Mouse (Mus musculus) layer of hippocampus, postnatal 25 days (tissue): ENCODE measurements around the gene Krt36. TPM values are rescaled to one million over a fixed set of nuclear protein-coding genes. Genes with fewer than 3 reads are reported as not detected.

Source experiments
- DNase-seq, 2 experiments: peaks; one replicate each; pipeline ENCODE4 v3.0.0; 2022; ENCODE audit warnings: mixed read lengths in 2 of 2, low spot score in 1 of 2; ENCODE audit errors: extremely low spot score in 1 of 2
- total RNA-seq, 2 experiments: library from RNA; stranded (reverse); gene quantifications; 2 replicates each; pipeline ENCODE4 v1.2.3; 2021

Gene Krt36
- total RNA-seq, 2 experiments from 2014 or later, result not detected

- no peak for DNase-seq
These were observed 16.9 kb downstream of the Krt36 start for GRCm38 (mm10) chr11:100088378-100089025.

- DNase-seq, result no peak
These were observed 17.6 kb downstream of the Krt36 start, which contains the start of gene Krt32 for GRCm38 (mm10) chr11:100087861-100088260. Krt32 (minus strand) TSS chr11:100088226.

GRCm38 (mm10) chr11:100073873-100074272 is 31.6 kb downstream of the Krt36 start:
- no peak for DNase-seq

- no peak for DNase-seq
These were observed 38.0 kb downstream of the Krt36 start for GRCm38 (mm10) chr11:100067293-100068036.

GRCm38 (mm10) chr11:100066236-100067010 is 39.0 kb downstream of the Krt36 start:
- no peak for DNase-seq

GRCm38 (mm10) chr11:100058875-100059274 is 46.6 kb downstream of the Krt36 start:
- DNase-seq, result no peak

- no peak for DNase-seq
These were observed 49.5 kb downstream of the Krt36 start for GRCm38 (mm10) chr11:100055686-100056655.

Other genes with a start within 250 kb of the Krt36 start
- not detected for gene Gm11568, start 247.7 kb downstream of the Krt36 start, total RNA-seq
- not detected for gene Gm11559, start 241.2 kb downstream of the Krt36 start, total RNA-seq
- not detected for gene Krtap9-1, start 232.2 kb downstream of the Krt36 start, total RNA-seq
- gene Gm11567, start 226.4 kb downstream of the Krt36 start, total RNA-seq, result not detected
- gene Krtap31-1, start 197.7 kb downstream of the Krt36 start, total RNA-seq, result not detected
- gene Gm11565, start 190.9 kb downstream of the Krt36 start, total RNA-seq, result not detected
- gene Krtap31-2, start 169.3 kb downstream of the Krt36 start, total RNA-seq, result not detected
- gene Krtap9-5, start 157.2 kb downstream of the Krt36 start, total RNA-seq, result not detected
- gene Krtap29-1, start 126.6 kb downstream of the Krt36 start, total RNA-seq, result not detected
- gene Krtap16-1, start 119.0 kb downstream of the Krt36 start, total RNA-seq, result not detected
- not detected for gene Krtap17-1, start 111.6 kb downstream of the Krt36 start, total RNA-seq
- gene Krt33a, start 89.4 kb downstream of the Krt36 start, total RNA-seq, result not detected
- not detected for gene Krt33b, start 75.8 kb downstream of the Krt36 start, total RNA-seq
- gene Krt34, start 64.1 kb downstream of the Krt36 start, total RNA-seq, result not detected
- gene Krt31, start 55.1 kb downstream of the Krt36 start, total RNA-seq, result not detected
- not detected for gene Krt32, start 17.4 kb downstream of the Krt36 start, total RNA-seq
- gene Krt35, start 9.4 kb downstream of the Krt36 start, total RNA-seq, result not detected
- gene Krt13, start 15.9 kb upstream of the Krt36 start, total RNA-seq, result not detected
- gene Krt15, start 30.3 kb upstream of the Krt36 start, total RNA-seq, result under 1 TPM in 1 of 2 experiments, not detected in 1; 0.98 TPM
- under 1 TPM in 1 of 2 experiments, not detected in 1; 0.34 TPM for gene Krt19, start 43.0 kb upstream of the Krt36 start, total RNA-seq
- gene Krt9, start 87.6 kb upstream of the Krt36 start, total RNA-seq, result 1 to 10 TPM; 2.1 to 4.0 TPM
- not detected for gene Krt14, start 101.9 kb upstream of the Krt36 start, total RNA-seq
- not detected for gene Krt16, start 143.3 kb upstream of the Krt36 start, total RNA-seq
- gene Krt17, start 155.4 kb upstream of the Krt36 start, total RNA-seq, result not detected
- not detected for gene Krt42, start 164.2 kb upstream of the Krt36 start, total RNA-seq
- gene Eif1, start 214.3 kb upstream of the Krt36 start, total RNA-seq, result 100 to 1,000 TPM; 723 to 806 TPM
- not detected for gene Gast, start 228.8 kb upstream of the Krt36 start, total RNA-seq